Mouse (Mus musculus): Measurements from ENCODE around the gene Ireb2.
"Not testable (repeated sequence)": the region's sequence is repeated elsewhere in the genome, so short reads cannot be mapped to it uniquely, and the experiment has no call there.

The Ireb2 gene

GRCm38 (mm10) chr9:54909446-54909845 is 45.9 kb downstream of the Ireb2 start:
- no peak for DNase-seq

GRCm38 (mm10) chr9:54915576-54915975 is 52.0 kb downstream of the Ireb2 start:
- no peak for DNase-seq

- no peak for DNase-seq
These were observed 52.8 kb downstream of the Ireb2 start for GRCm38 (mm10) chr9:54916401-54916800.

- DNase-seq = peak; percentile 80
These were observed 53.6 kb downstream of the Ireb2 start, which contains the start of gene Hykk for GRCm38 (mm10) chr9:54917010-54917677. Hykk (plus strand) TSS chr9:54917283.

GRCm38 (mm10) chr9:54918191-54918590 is 54.6 kb downstream of the Ireb2 start:
- no peak for DNase-seq

- DNase-seq = no peak
These were observed 55.2 kb downstream of the Ireb2 start for GRCm38 (mm10) chr9:54918781-54919180.

GRCm38 (mm10) chr9:54919946-54920345 is 56.4 kb downstream of the Ireb2 start:
- no peak for DNase-seq

- DNase-seq = no peak
These were observed 67.2 kb downstream of the Ireb2 start for GRCm38 (mm10) chr9:54930741-54931140.

GRCm38 (mm10) chr9:54931765-54932164 is 68.2 kb downstream of the Ireb2 start:
- DNase-seq = no peak

GRCm38 (mm10) chr9:54932379-54932778 is 68.8 kb downstream of the Ireb2 start:
- DNase-seq = no peak

GRCm38 (mm10) chr9:54942071-54942470 is 78.5 kb downstream of the Ireb2 start:
- no peak for DNase-seq

GRCm38 (mm10) chr9:54944467-54944866 is 80.9 kb downstream of the Ireb2 start:
- DNase-seq = no peak

- no peak for DNase-seq
These were observed 82.7 kb downstream of the Ireb2 start for GRCm38 (mm10) chr9:54946256-54946655.

- DNase-seq = no peak
These were observed 85.9 kb downstream of the Ireb2 start for GRCm38 (mm10) chr9:54949465-54949864.

GRCm38 (mm10) chr9:54950162-54950561 is 86.6 kb downstream of the Ireb2 start:
- not testable (repeated sequence) for DNase-seq

GRCm38 (mm10) chr9:54950575-54951321 is 87.2 kb downstream of the Ireb2 start, which contains the start of the genes Psma4 and AY074887:
Psma4 (plus strand) TSS chr9:54950790.
AY074887 (minus strand) TSS chr9:54950998.
- DNase-seq = peak; percentile 96

- DNase-seq = no peak
These were observed 97.5 kb downstream of the Ireb2 start for GRCm38 (mm10) chr9:54961059-54961458.
